Mouse (Mus musculus): Measurements from ENCODE around the gene Gatm.

- TF ChIP-seq CTCF (IDR thresholded peaks at IDR 0.05) (no peak), EP300 (IDR thresholded peaks at IDR 0.05) (no peak)
Observed at GRCm38 (mm10) chr2:122656052-122656451, 44.9 kb upstream of the Gatm start.

Measured in lung, postnatal 0 days (tissue).